Mouse (Mus musculus): ENCODE data around the gene Mctp2. TPM values are rescaled to one million over a fixed set of nuclear protein-coding genes. Genes with fewer than 3 reads are reported as not detected.

The Mctp2 gene
- polyA plus RNA-seq, 1 experiment from 2014 or later = 0.79 TPM

DNA sequence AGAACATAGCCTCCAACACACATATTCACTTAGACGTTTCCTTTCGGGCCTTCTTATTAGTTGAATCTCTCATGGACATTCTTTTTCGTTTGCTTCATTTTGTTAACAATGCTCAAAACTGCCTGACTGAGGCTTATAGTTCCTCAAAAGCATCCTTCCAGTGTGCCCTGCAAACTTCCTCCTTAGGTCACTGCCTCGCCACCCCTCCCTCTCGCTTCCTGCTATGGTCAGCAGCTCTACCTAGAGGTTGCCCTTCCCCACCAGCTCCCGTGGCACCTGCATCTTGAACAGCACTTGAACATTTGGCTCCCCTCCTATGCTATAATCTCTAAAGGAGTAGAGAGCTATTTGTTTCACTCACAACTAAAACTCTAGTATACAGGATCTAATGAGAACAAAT, 6.7 kb downstream of the Mctp2 start:
- no peak for DNase-seq (ENCODE audit: low spot score)
- no peaks in the 10 kb centered on the region for H3K36me3 ChIP-seq
- no peak overlapping the region for H3K27ac ChIP-seq
- H3K4me1 ChIP-seq = no peaks in the 10 kb centered on the region
- 89% methylated on average over 6 of the region's 6 CpGs for WGBS
- no peak overlapping the region for H3K4me3 ChIP-seq
- H3K27me3 ChIP-seq (ENCODE audit: low read depth, poor library complexity, severe bottlenecking) = no peaks in the 10 kb centered on the region
- H3K9me3 ChIP-seq (replicated peaks) = no peaks in the 10 kb centered on the region

DNA sequence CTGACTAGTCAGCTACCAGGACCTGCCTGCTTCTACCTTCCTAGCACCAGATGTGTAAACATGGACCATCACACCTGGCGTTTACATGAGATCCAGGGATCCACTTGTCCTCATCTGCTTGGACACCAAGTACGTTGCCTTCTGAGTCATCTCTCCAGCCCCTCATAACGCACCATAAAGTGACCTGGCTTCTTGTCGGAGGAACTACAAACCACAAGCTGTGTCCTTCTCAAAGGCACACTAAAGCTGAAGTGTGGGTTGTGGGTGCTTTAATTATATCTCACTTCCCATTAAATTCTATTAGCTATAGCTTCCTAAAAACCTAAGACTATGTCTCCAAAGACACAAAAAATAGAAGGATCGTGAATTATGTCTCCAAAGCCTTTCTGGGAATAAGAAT, 9.4 kb downstream of the Mctp2 start:
- Histone ChIP-seq H3K27me3 (ENCODE audit: low read depth, poor library complexity, severe bottlenecking) (no peaks in the 10 kb centered on the region), H3K9me3 (replicated peaks) (no peaks in the 10 kb centered on the region), H3K27ac (no peak overlapping the region), H3K4me1 (no peaks in the 10 kb centered on the region), H3K4me3 (no peak overlapping the region), H3K36me3 (no peaks in the 10 kb centered on the region)
- WGBS = 90% methylated on average over 5 of the region's 5 CpGs
- DNase-seq (ENCODE audit: low spot score) = no peak

DNA sequence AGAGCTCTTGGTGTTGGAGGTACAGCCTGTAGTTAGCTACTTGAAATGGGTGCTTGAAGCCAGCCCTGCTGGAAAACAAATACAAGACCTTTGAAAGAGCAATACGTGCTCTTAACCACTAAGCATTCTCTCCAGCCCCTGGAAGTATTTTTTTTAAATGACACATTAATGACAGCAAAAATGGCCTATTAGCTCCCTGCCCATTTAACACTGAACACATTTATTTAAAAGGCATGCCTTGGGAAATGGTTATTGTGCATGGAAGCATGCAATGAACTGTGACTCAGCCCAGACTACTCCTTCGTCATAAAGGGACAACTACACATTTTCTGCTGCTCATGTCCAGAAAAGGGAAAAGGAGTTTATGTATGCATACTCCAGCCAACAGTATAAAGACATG, 10.2 kb downstream of the Mctp2 start:
- DNase-seq (ENCODE audit: low spot score) = no peak
- H3K4me1 ChIP-seq = no peaks in the 10 kb centered on the region
- no peaks in the 10 kb centered on the region for H3K9me3 ChIP-seq (replicated peaks)
- no peak overlapping the region for H3K4me3 ChIP-seq
- H3K36me3 ChIP-seq = no peaks in the 10 kb centered on the region
- H3K27me3 ChIP-seq (ENCODE audit: low read depth, poor library complexity, severe bottlenecking) = no peaks in the 10 kb centered on the region
- WGBS = 74% methylated on average over 2 of the region's 2 CpGs
- no peak overlapping the region for H3K27ac ChIP-seq

DNA sequence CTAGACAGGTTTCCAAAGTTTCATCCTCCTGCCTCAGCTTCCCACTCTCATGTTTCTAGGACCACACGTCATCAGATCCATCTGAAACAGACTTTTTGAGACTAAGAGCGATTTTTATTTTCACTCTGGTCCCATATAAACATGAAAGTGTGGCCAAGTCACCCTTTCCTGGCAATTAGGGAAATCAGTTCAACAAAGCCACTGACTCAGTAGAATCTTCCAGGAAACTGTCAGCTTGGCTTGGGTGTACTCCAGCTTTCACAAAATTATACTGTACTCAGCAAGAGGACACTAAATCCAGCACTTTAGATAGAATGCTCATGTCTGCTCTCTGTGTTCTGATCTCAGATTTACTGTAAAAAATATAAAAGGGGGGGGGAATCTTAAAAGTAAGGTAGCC, 11.5 kb downstream of the Mctp2 start:
- DNase-seq (ENCODE audit: low spot score) = no peak
- WGBS = 79% methylated on average over 2 of the region's 2 CpGs

DNA sequence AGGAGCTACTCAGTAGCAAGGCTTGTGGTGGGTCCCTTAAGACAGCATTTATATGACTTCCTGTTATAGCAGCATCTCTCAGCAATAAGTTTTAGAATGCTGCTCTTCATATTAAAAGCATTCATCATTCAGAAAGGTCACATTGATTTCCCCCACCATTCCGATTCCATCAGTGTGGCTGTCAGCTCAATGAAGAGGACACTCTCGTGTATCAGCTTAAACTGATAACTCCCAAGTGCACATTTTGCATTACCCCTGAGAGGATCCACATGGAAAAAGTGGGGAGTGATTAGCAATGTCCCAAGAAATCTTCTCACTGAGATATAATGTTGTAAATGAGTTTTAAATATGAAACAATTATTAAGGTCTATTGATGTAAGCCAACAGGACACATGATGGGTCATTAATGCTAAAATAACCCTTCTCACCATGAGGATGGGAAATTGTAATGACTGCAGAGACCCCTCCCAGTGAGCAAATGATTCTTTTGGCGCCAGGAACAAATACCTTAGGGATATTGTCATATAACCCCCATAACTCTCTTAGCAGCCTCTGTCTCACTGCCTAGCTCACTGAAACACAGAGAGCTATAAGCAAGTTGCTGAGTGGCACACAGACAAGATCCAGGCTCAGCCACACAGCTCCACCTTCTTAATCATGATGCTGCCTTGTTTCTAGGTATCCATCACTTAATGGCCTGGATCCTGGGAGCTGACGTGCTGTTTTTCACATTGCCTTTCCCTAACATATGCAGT, 12.4 kb downstream of the Mctp2 start:
- H3K27me3 ChIP-seq (ENCODE audit: low read depth, poor library complexity, severe bottlenecking) = no peaks in the 10 kb centered on the region
- H3K36me3 ChIP-seq = no peaks in the 10 kb centered on the region
- no peak overlapping the region for H3K4me3 ChIP-seq
- no peak for DNase-seq (ENCODE audit: low spot score)
- H3K27ac ChIP-seq = no peak overlapping the region
- H3K4me1 ChIP-seq = no peaks in the 10 kb centered on the region
- WGBS = 80% methylated on average over 4 of the region's 4 CpGs
- H3K9me3 ChIP-seq (replicated peaks) = no peaks in the 10 kb centered on the region

More for the DNA sequence above, 11.5 kb downstream of the Mctp2 start:
- Histone ChIP-seq H3K9me3 (replicated peaks) (no peaks in the 10 kb centered on the region), H3K36me3 (no peaks in the 10 kb centered on the region), H3K4me3 (no peak overlapping the region), H3K27me3 (ENCODE audit: low read depth, poor library complexity, severe bottlenecking) (no peaks in the 10 kb centered on the region), H3K4me1 (no peaks in the 10 kb centered on the region), H3K27ac (no peak overlapping the region)

DNA sequence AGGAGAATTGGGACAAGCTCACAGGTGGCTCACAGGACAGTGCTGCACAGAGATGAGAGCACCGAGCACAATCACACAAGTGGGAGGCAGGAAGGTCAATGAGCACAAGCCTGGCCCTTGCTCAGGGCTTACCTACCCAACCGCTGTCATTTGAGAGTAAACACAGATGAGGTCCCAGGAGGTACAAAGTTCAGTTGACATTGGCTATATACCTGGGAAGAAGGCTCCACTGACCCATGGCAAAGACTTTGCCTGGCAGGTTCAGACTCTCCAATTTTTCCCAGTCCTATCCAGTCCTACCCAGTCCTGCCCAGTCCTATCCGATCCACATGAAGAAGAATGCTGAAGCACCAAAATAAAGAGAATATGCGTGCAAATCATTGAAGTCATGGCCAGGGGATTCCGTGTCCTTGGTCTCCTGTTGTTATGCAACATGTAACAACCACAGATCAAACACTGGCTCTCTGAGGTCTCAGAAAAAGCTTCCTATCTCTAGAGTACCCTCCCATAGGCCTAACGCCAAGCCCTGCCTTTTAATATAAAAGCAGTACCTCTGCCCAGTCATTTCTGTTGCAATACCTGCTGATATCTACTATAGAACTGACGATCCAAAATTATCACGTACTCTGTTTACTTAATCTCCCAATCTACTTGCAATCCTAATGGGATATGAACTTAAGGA, 14.0 kb downstream of the Mctp2 start:
- H3K36me3 ChIP-seq = no peaks in the 10 kb centered on the region
- no peaks in the 10 kb centered on the region for H3K9me3 ChIP-seq (replicated peaks)
- WGBS = 92% methylated on average over 8 of the region's 8 CpGs
- H3K4me3 ChIP-seq = no peak overlapping the region
- H3K27ac ChIP-seq = no peak overlapping the region
- no peaks in the 10 kb centered on the region for H3K27me3 ChIP-seq (ENCODE audit: low read depth, poor library complexity, severe bottlenecking)
- no peaks in the 10 kb centered on the region for H3K4me1 ChIP-seq
- DNase-seq (ENCODE audit: low spot score) = no peak

DNA sequence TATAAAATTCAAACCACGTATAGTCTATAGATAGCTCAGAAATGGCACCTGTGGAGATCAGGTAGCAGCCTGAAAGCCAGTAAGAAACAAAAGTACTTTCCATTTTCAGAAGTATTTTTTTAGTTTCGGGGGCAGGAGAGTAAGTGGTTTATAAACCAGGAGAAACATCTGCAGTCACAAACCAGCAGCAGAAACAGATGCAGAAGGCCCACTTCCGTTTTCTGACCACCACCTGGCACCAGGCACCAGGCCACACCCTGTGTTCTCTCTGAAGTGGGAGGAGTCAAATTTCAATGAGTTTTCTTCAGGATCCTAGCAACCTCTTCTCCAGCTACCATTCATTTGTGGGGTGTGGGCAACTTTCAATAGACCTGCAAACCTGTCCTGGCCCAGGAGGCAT, 25.7 kb downstream of the Mctp2 start:
- no peak overlapping the region for H3K27ac ChIP-seq
- no peaks in the 10 kb centered on the region for H3K36me3 ChIP-seq
- H3K4me3 ChIP-seq = no peak overlapping the region
- 73% methylated on average over 3 of the region's 3 CpGs for WGBS
- peaks cover 4% of the 10 kb centered on the region for H3K4me1 ChIP-seq
- H3K27me3 ChIP-seq (ENCODE audit: low read depth, poor library complexity, severe bottlenecking) = no peaks in the 10 kb centered on the region
- H3K9me3 ChIP-seq (replicated peaks) = no peaks in the 10 kb centered on the region
- DNase-seq (ENCODE audit: low spot score) = no peak

DNA sequence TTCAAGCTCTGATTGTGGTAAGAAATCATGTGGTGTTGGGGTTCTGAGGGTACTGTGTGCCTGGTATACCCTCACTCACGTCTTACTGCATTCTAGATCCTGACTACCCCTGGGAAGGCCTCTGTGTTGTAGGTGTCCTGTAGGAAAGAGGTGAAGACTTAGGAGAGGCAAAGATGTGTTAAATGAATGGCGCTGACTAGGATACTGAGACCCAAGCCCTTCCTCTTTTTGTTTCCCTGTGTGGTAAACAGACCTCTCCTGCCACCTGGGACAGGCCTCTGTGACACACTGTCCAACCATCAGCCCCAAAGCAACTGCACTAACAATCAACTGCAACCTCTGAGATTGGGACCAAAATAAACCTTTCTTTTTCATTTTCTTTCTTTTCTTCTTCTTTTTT, 28.0 kb downstream of the Mctp2 start:
- no peak overlapping the region for H3K4me3 ChIP-seq
- no peak overlapping the region for H3K27ac ChIP-seq
- H3K36me3 ChIP-seq = no peaks in the 10 kb centered on the region
- WGBS = 85% methylated on average over 2 of the region's 2 CpGs
- H3K9me3 ChIP-seq (replicated peaks) = no peaks in the 10 kb centered on the region
- DNase-seq (ENCODE audit: low spot score) = no peak
- H3K4me1 ChIP-seq = peaks cover 4% of the 10 kb centered on the region
- H3K27me3 ChIP-seq (ENCODE audit: low read depth, poor library complexity, severe bottlenecking) = no peaks in the 10 kb centered on the region

DNA sequence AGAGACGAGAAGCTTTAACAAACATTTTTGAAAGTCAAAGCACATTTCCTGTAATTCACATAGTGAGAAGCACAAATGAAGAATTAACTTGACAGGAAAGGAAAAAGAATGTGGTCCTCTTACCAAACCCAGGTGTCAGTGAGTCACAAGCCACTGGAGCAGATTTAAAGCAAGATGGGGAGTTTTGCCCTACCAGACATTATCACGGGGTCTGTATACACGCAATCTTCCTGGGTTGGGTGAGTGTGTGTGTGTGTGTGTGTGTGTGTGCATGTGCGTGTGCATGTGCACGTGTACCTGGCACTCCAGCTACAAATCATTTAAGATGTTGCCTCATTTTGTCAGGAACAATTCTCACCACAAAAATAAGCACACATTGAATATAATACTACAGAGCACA, 30.9 kb downstream of the Mctp2 start:
- Histone ChIP-seq H3K4me1 (no peaks in the 10 kb centered on the region; the same call in 1 of the 2 replicates), H3K27me3 (ENCODE audit: low read depth, poor library complexity, severe bottlenecking) (no peaks in the 10 kb centered on the region), H3K4me3 (no peak overlapping the region), H3K36me3 (no peaks in the 10 kb centered on the region), H3K27ac (no peak overlapping the region), H3K9me3 (replicated peaks) (no peaks in the 10 kb centered on the region)
- DNase-seq (ENCODE audit: low spot score) = no peak
- WGBS = 88% methylated on average over 5 of the region's 5 CpGs

DNA sequence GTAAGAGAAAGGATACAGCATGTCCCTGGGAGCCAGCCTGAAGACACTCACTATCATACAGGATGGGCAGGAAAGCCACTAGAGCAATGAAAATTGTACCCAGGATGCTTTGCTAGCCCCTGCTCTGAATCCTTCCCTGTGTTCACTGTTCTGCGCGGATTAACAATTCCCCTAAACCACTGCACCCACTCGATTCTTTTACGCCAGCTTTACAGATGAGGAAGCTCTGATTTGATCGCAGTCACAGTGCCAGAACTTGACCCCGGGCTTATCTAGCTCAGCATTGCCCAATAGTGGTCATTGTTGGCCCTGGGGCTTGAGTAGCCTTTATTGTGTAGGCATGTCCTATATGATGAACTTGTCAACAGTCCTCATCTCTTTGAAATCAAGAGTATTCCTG, 34.9 kb downstream of the Mctp2 start:
- WGBS = 92% methylated on average over 6 of the region's 6 CpGs
- no peak overlapping the region for H3K27ac ChIP-seq
- no peak overlapping the region for H3K4me3 ChIP-seq
- no peaks in the 10 kb centered on the region for H3K36me3 ChIP-seq
- DNase-seq (ENCODE audit: low spot score) = no peak
- no peaks in the 10 kb centered on the region for H3K4me1 ChIP-seq
- H3K27me3 ChIP-seq (ENCODE audit: low read depth, poor library complexity, severe bottlenecking) = no peaks in the 10 kb centered on the region
- H3K9me3 ChIP-seq (replicated peaks) = no peaks in the 10 kb centered on the region

DNA sequence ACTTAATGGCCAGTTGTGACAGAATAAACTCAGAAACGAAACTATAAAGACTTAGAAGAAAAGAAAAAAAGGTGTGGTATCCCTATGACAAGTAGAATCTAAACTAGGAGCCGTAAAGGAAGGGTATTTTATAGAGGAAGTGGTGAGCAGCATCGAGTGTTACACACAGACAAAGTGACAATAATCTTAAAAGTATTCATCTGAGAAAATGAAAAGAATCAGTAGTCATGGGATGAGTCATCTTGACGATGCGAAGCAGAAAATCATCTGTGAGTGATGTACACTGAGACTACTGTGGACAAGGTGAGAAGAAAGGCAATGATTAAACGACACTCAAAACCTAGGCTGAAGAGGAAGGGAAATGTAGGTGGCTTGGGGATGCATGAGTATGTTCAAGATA, 36.4 kb downstream of the Mctp2 start:
- Histone ChIP-seq H3K36me3 (no peaks in the 10 kb centered on the region), H3K9me3 (replicated peaks) (no peaks in the 10 kb centered on the region), H3K27me3 (ENCODE audit: low read depth, poor library complexity, severe bottlenecking) (no peaks in the 10 kb centered on the region), H3K4me3 (no peak overlapping the region), H3K4me1 (no peaks in the 10 kb centered on the region), H3K27ac (no peak overlapping the region)
- no peak for DNase-seq (ENCODE audit: low spot score)
- WGBS = 83% methylated on average over 6 of the region's 6 CpGs

DNA sequence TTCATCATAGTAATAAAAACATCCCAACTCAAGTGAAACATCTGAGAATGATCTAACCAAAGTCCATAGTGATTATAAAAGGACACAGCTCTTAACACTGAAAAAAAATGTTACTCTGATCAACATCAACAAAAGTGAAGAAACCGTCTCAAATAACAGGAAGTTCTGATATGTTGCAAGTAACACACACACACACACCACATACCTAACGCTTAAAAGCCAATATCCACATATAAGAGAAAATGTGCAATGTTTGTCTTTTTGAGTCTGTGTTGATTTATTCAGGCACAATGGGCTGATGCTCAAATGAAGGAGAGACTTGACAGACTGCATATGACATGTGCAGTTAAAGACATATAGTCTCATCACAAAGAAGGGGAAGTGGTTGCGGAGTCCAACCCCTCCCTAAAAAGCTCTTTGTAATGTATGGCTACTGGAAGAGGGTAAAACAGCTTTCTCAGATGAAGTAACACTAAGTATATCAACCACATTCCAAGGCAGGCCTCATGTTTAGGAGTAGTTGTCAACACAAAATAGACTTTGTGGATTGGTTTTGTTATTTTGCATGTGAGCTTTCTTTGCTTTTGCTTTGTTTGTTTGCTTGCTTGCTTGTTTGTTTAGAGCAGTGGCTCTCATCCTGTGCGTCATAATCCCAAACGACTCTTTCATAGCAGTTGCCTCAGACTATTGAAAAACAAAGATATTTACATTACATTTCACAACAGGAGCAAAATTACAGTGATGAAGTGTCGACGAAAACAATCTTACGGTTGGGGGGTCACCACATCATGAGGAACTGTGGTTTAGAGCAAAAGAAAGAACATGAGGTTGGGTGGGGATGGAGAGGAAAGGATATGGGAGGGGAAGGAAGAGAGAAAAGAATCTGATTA, 45.4 kb downstream of the Mctp2 start:
- Histone ChIP-seq H3K4me1 (no peaks in the 10 kb centered on the region), H3K27me3 (ENCODE audit: low read depth, poor library complexity, severe bottlenecking) (no peaks in the 10 kb centered on the region), H3K9me3 (replicated peaks) (no peaks in the 10 kb centered on the region), H3K36me3 (no peaks in the 10 kb centered on the region), H3K4me3 (no peak overlapping the region), H3K27ac (no peak overlapping the region)
- 91% methylated on average over 8 of the region's 8 CpGs for WGBS
- DNase-seq (ENCODE audit: low spot score) = no peak

DNA sequence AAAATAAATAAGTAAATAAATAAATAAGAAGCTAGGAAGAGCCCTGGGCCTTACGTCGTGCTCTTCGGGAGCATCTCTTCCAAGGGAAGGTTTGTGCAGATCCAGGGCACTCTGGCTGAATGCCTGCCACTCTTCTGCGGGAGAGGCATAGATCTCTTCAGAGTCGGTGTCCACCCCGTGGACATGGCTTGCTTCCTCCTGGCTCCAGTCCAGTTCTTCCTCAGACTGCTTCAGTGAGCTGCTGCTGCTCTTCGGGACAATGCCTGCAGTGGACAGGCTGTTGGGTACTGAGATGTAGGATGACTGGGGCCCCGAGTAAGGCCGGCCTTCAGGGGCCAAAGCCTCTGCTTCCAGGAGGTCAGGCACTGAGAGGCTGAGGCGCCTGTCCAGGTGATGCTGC, 47.4 kb downstream of the Mctp2 start:
- H3K9me3 ChIP-seq (replicated peaks) = no peaks in the 10 kb centered on the region
- no peak overlapping the region for H3K27ac ChIP-seq
- H3K36me3 ChIP-seq = no peaks in the 10 kb centered on the region
- no peaks in the 10 kb centered on the region for H3K4me1 ChIP-seq
- 93% methylated on average over 10 of the region's 10 CpGs for WGBS
- no peak for DNase-seq (ENCODE audit: low spot score)
- H3K4me3 ChIP-seq = no peak overlapping the region
- H3K27me3 ChIP-seq (ENCODE audit: low read depth, poor library complexity, severe bottlenecking) = no peaks in the 10 kb centered on the region
